Mouse (Mus musculus) CD4-positive helper T cell, adult 2 months (primary cell): Measurements from ENCODE around the gene Pdia6.

Experiments used
- DNase-seq: peaks from one replicate; pipeline ENCODE4 v3.0.0-alpha.2; 2012; ENCODE audit warnings: low read depth, missing footprints, low spot score

Gene Pdia6

DNA sequence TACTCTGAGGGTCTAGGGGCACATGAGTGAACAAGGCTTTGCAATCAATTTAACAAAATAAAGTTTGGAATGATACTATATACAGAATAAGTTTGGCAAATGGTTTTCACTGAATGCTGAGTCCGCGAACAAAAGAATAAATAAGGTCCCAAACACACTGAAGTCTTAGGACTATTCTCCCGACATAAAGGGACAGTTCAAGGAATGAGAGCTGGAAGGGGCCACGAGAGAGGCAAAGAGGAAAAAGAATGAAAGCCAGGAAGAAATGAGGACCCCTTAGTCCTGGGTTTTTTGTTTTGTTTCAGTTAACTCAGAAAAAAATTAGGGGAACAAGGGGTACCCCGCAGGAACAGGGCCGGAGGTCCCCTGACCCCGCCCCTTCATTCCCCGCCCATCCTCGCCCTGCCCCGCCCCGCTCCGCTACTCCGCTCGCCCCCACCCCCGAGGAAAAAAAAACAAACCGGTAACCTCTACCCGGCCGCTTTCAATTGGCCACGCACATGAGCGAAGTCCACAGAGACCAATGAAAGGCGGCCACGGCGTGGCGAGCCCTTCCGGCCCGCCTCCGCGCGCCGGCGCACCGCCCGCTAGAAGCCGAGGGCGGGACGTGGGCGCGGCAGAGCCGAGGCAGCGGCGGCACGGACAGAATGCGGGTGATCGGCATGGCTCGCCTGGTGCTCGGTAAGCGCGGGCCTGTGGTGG is at the start of gene Pdia6:
Gene Pdia6, plus strand, starts transcription at position 575 of the 702 bp plus-strand sequence.
- peak; percentile 96 for DNase-seq

DNA sequence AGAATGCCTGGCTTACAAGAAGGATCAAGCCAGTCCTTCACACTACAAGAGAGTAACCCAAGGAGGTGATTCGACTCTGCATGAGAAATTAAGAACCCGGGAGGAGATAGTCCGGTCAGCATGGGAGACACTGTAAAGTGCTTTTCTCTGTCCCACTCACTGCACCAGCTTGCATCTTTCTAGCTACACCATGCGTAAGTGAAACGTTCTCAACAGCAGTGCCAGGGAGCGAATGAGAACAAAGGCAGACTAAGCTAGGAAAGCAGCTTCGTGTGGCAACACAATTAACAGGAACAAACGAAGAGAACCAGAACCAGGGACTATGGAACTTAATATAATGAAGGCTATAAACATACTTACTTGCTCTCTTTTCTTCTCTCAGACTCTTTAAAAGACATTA is 48.0 kb upstream of the Pdia6 start:
- DNase-seq: no peak

DNA sequence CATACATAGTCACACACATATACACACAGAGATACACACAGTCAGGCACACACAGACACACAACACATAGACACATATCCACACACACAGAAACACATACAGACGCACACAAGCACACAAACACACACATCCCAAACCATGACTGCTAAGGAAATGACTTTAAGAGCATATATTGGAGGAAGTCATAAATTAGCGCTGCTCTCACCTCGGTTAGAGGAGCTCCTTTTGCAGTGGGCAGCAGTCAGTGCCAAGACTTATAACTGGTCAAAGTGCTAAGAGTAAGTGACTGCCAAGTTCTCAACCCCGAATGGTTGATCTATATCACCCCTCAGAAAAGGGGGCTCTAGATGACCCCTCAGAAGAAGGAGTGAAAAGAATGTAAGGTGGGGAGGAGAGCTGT is 47.2 kb upstream of the Pdia6 start:
- DNase-seq: no peak

DNA sequence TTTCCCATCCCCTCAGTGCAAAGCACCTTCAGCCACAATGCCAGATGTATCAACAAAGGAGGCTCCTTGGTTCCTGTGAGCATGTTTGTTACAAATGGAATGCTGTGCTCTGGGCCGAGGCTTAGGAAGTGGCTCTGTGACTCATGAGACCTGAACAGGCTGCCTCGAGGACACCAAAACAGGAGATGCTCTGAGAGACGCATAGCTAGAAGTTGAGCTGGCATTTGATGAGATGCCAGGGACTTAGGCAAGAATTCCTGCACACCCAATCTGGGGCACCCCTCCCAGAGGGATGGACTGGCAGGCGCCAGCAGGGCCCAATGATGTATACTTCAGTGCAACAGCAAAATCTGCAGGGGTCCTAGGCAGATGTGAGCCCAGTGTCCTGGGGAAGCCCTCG is 45.7 kb upstream of the Pdia6 start:
- no peak for DNase-seq

DNA sequence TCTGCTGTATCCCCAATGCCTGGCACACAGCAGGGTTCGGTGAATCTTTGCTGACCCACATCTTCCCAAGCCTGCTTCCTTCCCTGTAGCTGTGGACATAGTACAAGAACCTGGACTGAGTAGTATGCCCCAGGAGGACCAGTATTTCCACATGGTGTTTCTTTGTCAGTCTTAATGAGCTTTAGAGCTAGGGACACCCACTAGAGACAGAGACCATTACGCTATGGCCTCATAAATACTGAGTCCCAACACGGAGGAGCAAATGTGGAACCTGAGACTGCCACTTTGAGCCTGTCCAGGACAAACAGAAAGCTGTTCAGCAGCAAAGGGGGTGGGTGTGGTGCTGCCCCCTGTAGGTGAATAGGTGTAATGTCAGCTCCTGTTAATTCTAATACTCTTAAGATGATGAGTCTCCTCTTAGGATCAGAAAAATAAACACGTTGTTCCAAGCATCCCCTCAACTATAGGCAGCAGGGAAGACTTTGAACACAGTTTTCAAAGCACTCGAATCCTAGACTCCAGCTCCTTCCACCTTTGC is 44.4 kb upstream of the Pdia6 start:
- peak; percentile 6 for DNase-seq

DNA sequence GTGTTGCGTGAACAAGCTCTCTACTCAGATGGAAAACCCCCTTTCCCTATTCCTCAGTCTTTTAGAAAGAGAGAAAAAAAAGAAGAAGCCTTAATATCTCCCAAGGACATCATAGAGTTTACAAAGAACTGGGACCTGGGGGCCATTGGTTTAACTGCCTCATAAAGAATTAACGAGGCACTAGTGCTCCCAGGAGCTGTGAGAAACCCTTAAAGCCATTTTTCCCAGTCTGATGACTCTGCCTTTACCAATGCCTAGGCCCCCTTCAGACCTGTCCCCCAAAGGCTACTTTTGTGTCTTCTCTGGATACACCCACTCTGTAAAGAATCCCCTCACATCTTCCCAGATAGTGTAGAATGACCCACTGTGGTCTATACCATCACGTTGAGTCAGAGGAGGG is 43.3 kb upstream of the Pdia6 start:
- no peak for DNase-seq

DNA sequence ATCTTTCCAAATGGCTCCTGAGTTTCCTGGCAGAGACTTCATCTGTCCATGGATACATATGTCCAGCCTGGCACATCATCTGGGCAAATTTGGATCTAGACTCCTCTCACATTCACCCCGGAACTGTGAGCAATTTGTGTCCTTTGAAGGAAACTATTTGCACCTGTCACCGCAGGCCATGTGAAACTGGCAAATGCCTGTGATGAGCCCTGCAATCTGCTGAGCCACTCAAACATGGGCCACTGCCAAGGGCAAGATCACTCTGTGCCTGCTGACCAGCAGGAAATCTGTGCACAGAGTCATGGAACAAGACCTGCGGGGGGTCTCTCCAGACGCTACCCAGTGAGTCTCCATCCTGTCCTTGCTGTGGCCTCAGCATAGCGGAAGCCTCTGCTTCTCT is 41.3 kb upstream of the Pdia6 start:
- no peak for DNase-seq

DNA sequence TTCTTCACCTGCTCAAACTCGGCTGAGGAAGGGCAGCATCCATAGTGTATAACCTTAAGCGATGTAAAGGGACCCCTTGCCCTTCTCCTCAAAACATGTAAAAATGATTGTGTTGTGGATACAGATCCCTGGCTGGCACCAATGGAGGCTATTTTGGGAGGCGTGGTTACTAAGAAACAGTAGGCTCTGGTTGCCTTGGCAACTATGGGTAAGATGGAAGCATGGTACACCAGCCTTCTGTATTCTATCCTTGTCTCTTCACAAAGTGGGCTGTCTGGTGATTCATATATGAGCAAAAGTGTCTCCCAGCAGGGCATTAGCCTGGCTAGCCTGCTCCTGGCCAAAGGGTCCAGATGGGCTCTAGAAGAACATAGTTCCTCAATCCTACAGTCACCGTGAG is 38.4 kb upstream of the Pdia6 start:
- DNase-seq: no peak

DNA sequence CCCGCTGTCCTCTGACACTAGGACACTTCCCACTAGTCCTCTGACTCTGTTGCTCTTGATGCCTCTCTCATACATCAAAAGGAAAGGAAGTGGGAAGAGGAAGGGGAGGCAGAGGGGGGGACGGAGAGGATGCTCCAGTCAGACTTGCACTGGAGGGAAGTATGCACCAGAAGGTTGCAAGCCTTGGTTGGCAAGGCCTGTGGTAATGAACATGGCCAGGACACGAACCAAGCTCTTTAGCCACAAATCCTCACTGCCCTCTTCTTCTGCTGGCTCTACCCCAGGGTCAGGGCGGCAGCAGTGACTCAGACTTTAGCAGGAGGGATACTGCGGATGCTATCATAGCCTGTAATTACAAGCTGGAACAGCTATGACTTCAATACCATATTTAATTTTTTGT is 35.8 kb upstream of the Pdia6 start:
- no peak for DNase-seq

DNA sequence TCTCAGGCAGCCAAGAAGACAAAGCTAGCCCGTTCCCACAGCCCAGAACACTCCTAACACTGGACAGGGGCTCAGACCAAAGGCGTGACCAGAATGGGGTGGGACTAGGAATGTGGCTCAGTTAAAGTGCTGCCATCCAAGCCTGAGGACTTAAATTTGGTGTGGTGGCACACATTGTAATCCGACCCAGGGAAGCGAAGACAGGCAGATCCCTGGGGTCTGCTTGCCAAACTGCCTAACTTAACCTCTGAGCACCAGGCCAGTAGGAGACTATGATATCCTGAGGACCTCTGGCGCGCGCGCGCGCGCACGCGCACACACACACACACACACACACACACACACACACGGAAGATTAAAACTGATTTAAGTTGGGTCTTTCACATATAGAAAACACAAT is 34.8 kb upstream of the Pdia6 start:
- DNase-seq: no peak

DNA sequence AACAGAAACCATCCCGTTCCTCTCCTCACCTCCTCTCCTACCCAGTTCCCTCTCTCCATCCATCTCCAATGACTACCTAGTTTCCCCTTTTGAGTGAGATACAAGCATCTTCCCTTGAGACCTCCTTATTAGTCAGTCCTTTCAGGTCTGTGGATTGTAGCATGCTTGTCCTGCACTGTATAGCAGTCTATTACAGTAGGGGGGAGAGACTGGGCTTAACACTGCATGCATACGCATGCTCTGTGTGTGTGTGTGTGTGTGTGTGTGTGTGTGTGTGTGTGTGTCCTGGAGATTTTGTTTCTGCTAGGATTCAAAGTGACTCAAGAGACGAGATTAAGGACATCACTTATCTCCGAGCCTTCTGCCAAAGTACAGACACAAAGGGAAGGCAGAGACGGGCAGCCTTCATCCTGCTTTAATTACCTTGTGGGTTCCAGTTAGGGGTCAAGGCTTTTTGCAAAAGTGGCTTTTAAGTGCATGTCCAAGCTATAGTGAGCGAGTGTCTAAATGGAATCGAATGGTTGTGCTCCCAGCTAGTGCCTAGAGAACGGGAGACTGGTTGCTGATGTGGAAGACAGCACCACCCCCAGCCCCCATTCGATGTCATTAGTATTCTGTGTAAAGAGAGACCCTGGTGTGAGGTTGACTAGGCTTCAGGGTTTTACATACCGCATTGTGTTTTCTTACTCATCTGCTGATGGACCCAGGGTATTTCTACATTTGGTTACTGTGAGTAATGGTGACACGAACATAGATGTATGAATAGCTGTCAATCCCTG is 30.6 kb upstream of the Pdia6 start:
- no peak for DNase-seq

DNA sequence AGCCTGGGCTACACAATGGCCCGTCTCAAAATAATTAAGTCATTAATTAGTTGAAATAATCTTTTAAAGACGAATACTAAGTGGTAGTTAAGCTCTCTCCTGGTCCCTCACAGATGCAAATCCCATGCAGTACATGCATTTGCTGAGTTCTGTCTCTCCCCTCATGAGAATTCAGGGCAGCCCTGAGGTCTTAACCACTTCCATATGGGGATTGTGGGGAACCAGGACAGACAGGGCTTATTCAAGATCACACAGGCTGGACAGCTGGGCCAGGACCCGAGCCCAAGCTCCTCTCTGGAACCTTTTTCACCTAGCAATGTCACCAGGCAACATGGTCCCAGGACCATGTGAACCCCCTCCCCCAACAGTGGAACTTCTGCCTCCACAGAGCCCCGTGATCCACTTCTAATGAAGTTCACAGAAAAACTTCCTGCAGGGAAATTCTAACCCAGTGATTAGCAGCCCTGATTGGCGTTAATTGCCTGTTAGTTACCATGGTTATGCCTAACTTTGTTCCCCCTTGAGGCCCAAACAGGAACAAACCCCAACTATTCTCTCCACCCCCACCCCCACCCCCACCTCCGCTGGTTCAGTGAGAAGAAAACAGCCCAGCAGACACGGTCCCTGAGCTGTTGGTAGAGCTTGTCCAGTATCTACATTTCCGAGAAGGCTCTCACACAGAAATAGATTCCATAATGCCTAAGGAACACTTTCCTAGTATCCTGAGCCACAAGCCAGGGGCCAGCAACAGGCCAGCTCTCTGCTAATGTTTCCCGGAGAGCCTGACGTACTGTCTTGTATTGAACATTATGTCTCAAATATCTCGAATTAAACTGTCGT is 27.5 kb upstream of the Pdia6 start:
- DNase-seq: no peak

DNA sequence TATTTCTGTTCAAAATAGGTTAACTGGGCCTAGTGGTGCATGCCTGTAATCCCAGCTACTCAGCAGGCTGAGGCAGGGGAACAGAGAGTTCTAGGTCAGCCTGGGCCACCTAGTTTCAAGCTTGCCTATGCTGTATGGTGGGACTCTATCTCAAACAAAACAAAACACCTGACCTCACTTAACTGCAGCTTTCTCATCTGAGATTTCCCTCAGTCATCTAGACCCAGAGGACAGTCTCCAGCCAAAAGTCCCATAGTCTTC is 27.0 kb upstream of the Pdia6 start:
- DNase-seq: no peak

DNA sequence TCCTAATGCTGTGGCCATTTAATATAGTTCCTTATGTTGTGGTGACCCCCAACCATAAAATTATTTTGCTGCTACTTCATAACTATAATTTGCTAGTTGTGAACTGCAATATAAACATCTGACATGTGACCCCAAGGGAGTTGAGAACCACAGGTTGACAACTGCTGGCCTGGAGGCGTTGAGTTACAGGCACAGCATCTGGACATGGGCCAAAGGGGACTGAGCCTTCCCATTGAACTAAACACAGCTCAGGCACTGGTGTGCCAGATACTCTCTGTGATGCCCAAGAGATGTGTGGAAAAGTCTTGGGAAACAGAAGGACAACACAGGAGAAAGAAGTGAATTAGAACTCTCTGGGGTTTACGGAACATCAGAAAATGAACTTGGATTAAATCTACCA is 25.3 kb upstream of the Pdia6 start:
- no peak for DNase-seq

DNA sequence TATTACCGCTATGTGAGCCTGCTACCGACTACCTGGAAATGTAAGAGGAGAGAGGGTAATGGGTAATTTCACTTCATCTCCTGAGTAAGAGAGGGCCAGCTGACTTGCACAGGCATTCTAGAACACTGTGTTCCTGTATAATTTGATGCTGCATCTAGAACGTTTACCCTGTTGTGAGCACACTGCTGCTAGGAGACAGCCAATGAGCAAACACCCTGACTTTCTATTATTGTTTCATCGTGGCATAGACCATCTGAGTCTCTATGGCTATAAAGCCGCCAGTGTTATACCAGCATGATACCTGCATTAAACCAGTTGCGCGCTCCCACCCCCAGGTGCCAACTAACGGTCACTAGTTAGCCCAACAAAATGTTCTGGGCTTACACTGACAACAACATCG is 24.7 kb upstream of the Pdia6 start:
- no peak for DNase-seq

DNA sequence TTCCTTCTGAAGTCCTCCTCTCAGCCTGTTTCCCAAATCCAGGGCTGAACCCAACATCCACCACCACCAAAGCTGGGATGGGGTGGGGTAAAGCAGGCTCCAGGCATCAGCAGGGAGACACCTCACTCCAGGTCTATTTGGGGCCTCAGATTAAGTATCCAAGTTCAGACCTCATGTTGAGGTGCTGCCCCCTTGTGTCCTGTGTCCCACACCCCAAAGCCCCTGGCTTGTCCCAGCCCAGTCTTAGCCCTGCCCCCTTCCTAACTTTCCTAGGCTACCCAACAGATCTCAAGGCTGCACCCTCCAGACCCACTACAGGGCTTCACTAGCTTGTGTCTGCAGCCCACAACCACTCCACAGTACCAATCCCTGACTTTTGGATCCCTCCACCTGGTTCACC is 24.3 kb upstream of the Pdia6 start:
- no peak for DNase-seq

DNA sequence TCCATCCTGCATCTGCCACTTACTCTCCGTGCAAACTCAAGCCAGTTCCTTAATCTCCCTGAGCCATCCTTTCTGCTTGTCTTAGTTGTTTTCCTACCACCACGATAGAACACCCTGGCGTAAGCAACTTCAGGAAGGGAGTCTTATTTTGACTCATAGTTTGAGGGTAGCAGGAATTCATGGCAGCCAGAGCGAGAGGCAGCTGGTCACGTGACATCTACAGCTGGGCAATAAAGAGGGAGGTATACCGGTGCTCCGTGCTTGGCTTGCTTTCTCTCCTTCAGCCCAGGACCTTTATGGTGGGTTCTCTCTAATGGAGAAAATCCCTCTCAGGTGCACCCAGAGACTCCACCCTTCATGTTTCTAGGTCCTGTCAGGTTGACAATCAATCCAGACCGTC is 15.4 kb upstream of the Pdia6 start:
- no peak for DNase-seq

DNA sequence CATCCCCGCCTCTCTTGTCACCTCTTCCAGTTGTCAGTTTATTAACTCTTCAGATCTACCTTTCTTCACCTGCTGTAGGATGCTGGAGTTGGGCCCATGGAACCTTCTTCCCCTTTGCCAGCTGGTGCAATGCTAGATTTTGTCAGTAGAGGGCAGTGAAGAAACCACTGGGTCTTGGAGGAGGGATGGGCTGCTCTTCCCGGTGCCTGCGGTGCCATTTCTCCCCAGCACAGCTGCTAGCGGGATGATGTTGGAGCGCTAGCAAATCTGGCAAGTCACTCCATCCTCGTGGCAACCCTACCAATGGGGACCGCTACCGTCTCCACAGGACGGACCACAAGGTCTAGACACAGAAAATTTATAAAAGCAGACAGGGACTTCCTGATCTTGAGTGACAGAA is 13.3 kb upstream of the Pdia6 start:
- DNase-seq: peak; percentile 62

DNA sequence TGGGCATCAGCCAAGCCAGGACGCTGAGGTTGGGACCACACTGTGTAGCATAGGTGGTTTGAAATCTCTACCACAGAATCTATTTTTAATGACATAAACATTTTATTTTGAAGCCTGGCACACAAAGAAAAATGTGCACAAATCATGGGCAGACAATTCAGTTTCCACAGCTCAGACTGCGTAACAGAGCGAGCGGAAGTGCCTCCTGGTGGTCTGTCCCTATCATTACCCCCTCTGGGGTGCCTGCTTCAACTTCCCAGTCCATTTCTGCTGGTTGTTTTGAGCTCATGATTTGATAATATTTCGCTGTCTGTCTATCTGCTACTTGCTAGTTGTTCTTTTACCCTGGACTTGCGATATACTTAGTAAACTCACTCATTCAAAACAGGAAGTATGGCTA is 10.7 kb upstream of the Pdia6 start:
- DNase-seq: no peak

DNA sequence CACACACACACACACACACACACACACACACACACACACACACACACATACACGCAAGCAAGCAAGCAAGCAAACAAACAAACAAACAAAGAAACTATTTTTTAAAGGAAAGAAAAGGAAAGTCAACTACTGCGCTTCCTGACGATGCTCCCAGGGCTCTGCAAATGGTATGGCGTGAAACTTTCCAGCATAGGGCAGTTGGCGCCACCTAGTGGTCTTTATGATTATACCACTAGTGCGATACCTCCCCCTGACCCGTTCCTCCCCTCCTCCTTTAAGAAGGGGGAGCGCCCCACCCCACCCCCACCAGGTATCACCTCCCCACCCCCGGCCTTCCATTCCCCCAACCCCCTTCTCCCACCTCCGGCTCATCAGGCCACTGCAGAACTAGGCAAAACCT is 9.4 kb upstream of the Pdia6 start:
- DNase-seq: peak; percentile 70

DNA sequence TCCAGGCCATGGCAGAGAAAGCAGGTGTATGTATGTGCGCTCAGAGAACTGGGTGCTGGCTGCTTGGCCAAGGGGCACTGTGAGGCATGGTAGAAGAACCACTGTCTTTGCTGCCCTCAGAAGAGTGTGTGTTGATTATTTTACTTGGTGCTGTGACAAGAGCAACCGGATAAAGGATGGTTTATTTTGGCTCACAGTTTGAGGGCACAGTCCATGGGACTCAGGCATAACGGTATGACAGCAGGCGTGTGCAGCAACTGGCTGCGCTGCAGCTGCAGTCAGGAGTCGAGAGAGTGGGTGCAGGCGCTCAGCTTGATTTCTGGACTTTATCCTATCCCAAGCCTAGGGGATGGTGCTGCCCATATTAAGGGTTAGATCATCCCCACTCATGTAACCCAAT is 7.9 kb upstream of the Pdia6 start:
- no peak for DNase-seq

DNA sequence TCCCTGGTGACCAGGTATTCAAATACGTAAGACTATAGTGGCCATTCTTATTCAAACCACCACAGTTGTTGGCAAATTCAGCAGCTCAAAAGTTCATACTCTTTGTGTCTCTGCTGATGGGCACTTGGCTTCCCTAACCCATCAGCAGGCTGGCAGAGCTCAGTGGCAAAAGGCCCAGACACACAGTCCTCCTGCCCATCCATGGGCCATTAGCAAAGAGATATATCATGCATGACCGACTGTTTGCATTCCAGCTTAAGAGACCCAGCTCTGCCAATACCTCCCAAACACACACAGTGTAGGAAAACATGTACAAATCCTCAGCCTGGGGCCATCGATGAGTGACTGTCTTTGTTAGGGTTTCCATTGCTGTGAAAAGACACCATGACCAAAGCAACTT is 5.3 kb upstream of the Pdia6 start:
- no peak for DNase-seq

DNA sequence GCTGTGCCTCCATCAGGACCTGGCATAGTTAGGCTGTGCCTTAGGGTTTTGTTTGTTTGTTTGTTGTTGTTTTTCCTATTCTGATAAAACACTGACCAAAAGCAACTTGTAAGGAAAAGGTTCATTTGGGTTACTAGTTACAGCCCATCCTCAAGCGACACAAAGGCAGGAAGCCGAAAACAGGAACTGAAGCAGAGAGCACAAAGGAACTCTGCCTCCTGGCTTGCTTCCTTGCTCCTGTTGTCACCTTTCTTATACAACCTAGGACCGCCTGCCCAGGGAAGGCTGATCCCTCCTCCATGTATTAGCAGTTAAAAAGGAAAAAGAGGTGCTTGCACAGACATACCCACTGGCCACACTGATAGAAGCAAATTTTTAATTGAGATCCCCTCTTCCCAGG is 2.5 kb upstream of the Pdia6 start:
- DNase-seq: no peak
